Mouse (Mus musculus) heart, embryonic 12.5 days (tissue): ENCODE measurements around the gene Galnt16. TPM values are rescaled to one million over a fixed set of nuclear protein-coding genes. Genes with fewer than 3 reads are reported as not detected.

Experiments used
- ATAC-seq: fragments of 200-750 bp; cut with Nextera tagmentation; 2 replicates; pipeline ENCODE4 v1.8.0; 2017; ENCODE audit warnings: moderate TSS enrichment, moderate library complexity; ENCODE audit not compliant: insufficient number of reproducible peaks, low FRiP score
- H3K27ac ChIP-seq: fragments of 300-500 bp; sonication (generic); 2 replicates; pipeline ENCODE4 v1.5.1; 2016; ENCODE audit warnings: mild to moderate bottlenecking, moderate library complexity; ENCODE audit not compliant: poor library complexity, severe bottlenecking
- H3K27me3 ChIP-seq: fragments of 300-500 bp; sonication (generic); replicated peaks from 2 replicates; pipeline ENCODE4 v1.6.1; 2016; ENCODE audit warnings: mild to moderate bottlenecking, moderate library complexity
- H3K36me3 ChIP-seq: fragments of 300-500 bp; sonication (generic); 2 replicates; pipeline ENCODE4 v1.6.1; 2016; ENCODE audit warnings: mild to moderate bottlenecking, moderate library complexity
- H3K4me1 ChIP-seq: fragments of 300-500 bp; sonication (generic); replicated peaks from 2 replicates; pipeline ENCODE4 v1.6.1; 2016; ENCODE audit warnings: mild to moderate bottlenecking
- H3K4me2 ChIP-seq: fragments of 300-500 bp; sonication (generic); 2 replicates; pipeline ENCODE4 v1.6.1; 2016; ENCODE audit warnings: mild to moderate bottlenecking, moderate library complexity
- H3K4me3 ChIP-seq: fragments of 300-500 bp; sonication (generic); 2 replicates; pipeline ENCODE4 v1.5.1; 2016; ENCODE audit warnings: mild to moderate bottlenecking
- H3K9ac ChIP-seq: fragments of 300-500 bp; sonication (generic); 2 replicates; pipeline ENCODE4 v1.6.1; 2016; ENCODE audit warnings: mild to moderate bottlenecking, moderate library complexity
- H3K9me3 ChIP-seq: fragments of 300-500 bp; sonication (generic); replicated peaks from 2 replicates; pipeline ENCODE4 v1.6.1; 2016; ENCODE audit warnings: mild to moderate bottlenecking, moderate library complexity
- WGBS: fragments of 180-500 bp; shearing (Covaris S2); methylation state at CpG from one replicate; pipeline ENCODE4 v1.1.7; 2016; 5-methylcytosine and 5-hydroxymethylcytosine counted together
- polyA plus RNA-seq: library from polyadenylated mRNA; unstranded; fragments of >200 nt; fragmentation: Nextera tagmentation; extraction: Ambion mirVana; gene quantifications from 2 replicates; pipeline ENCODE4 v1.2.1, GENCODE M21; 2016

Gene Galnt16
- polyA plus RNA-seq, 1 experiment from 2014 or later, result 2.1 TPM

DNA sequence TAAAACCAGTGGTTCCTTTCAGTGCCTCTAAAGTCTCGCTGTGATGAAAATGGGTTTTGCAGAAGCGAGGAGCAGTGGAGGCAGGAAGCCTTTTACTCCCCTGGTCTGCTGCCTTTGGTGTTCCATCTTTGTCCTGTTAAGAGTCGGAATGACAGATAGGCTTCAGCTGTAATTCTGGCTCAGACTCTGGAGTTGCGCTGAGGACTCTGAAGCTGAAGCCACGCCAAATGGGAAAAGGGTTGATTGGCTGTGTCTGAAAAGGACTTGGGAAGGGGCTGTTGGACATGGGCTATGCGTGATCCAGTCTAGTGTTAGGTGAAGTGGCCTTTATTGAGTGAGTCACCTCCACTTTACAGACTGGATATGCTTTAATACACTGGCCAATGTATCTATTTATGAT, 12.6 kb downstream of the Galnt16 start:
- Histone ChIP-seq H3K4me3 (no peak overlapping the region), H3K9me3 (no peaks in the 10 kb centered on the region), H3K4me1 (peaks cover 11% of the 10 kb centered on the region), H3K9ac (no peak overlapping the region), H3K27ac (no peak overlapping the region), H3K36me3 (no peaks in the 10 kb centered on the region), H3K27me3 (peaks cover 14% of the 10 kb centered on the region), H3K4me2 (no peak overlapping the region)
- no peak for ATAC-seq
- WGBS, result 64% methylated on average over 6 of the region's 6 CpGs

GRCm38 (mm10) chr12:80531585-80531984, 13.5 kb downstream of the Galnt16 start:
- peaks cover 12% of the 10 kb centered on the region for H3K27me3 ChIP-seq
- 41% methylated on average over 10 of the region's 10 CpGs for WGBS
- no peak for ATAC-seq

GRCm38 (mm10) chr12:80533876-80534275, 15.8 kb downstream of the Galnt16 start:
- no peak overlapping the region for H3K27ac ChIP-seq
- H3K4me3 ChIP-seq, result no peak overlapping the region
- H3K9me3 ChIP-seq, result no peaks in the 10 kb centered on the region
- ATAC-seq, result no peak
- no peak overlapping the region for H3K9ac ChIP-seq
- H3K4me1 ChIP-seq, result peaks cover 10% of the 10 kb centered on the region
- H3K36me3 ChIP-seq, result no peaks in the 10 kb centered on the region
- 64% methylated on average over 2 of the region's 2 CpGs for WGBS
- peaks cover 9% of the 10 kb centered on the region for H3K27me3 ChIP-seq
- H3K4me2 ChIP-seq, result no peak overlapping the region

More at GRCm38 (mm10) chr12:80531585-80531984, 13.5 kb downstream of the Galnt16 start:
- H3K4me2 ChIP-seq, result no peak overlapping the region
- no peak overlapping the region for H3K4me3 ChIP-seq
- no peaks in the 10 kb centered on the region for H3K9me3 ChIP-seq
- H3K4me1 ChIP-seq, result peaks cover 11% of the 10 kb centered on the region
- no peak overlapping the region for H3K27ac ChIP-seq
- no peaks in the 10 kb centered on the region for H3K36me3 ChIP-seq
- H3K9ac ChIP-seq, result no peak overlapping the region

DNA sequence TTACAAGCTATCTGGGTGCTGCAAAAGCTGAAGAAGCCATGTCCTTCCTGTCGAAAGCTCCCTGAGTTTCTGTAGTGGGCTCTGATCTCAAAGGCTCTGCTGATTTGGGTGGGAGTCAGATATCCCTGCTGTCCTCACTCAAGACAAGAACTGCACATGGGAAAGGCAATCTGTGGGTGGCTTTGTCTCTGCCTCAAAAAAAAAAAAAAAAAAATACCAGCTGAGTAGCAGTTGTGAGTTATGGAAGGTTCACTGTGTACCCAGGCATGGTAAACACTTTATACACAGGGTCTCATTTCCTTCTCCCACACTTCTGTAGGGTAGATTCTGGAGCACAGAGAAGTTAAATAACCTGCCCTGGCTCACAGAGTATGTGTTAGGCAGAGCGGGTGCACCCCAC, 19.2 kb downstream of the Galnt16 start:
- no peak for ATAC-seq
- WGBS, result 65% methylated on average over 2 of the region's 2 CpGs
- Histone ChIP-seq H3K9me3 (no peaks in the 10 kb centered on the region), H3K36me3 (no peaks in the 10 kb centered on the region), H3K4me3 (no peak overlapping the region), H3K27me3 (peaks cover 5% of the 10 kb centered on the region; the same call in 1 of the 2 replicates), H3K4me1 (0 out of 2 replicates have a peak, but pooled peaks cover 5% of the 10 kb centered on the region), H3K4me2 (no peak overlapping the region), H3K9ac (no peak overlapping the region), H3K27ac (no peak overlapping the region)

DNA sequence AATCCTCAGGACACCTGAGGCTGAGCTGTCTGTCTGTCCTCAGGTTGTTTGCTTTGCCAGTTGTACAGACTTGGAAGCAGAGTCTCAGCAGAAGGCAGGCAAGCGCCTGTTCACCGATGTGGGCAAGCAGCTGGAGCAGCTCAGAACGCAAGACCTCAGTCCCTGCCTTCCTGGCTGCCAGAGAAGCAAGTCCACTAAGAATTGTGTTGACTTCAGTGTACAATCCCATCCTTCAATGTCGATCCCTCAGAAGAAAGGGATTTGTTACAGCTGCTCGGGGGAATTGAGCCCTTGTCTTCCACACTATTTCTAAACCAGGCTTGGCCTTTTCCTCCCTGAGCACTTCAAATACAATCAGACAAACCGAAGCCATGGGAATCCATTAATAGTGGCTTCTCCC, 20.2 kb downstream of the Galnt16 start:
- Histone ChIP-seq H3K4me3 (no peak overlapping the region), H3K27ac (no peak overlapping the region), H3K4me2 (no peak overlapping the region), H3K4me1 (0 out of 2 replicates have a peak, but pooled peaks cover 5% of the 10 kb centered on the region), H3K9ac (no peak overlapping the region), H3K27me3 (peaks cover 5% of the 10 kb centered on the region; the same call in 1 of the 2 replicates), H3K9me3 (no peaks in the 10 kb centered on the region), H3K36me3 (no peaks in the 10 kb centered on the region)
- 59% methylated on average over 6 of the region's 6 CpGs for WGBS
- no peak for ATAC-seq

- ATAC-seq, result no peak
- no peaks in the 10 kb centered on the region for H3K36me3 ChIP-seq
- 20% methylated on average over 4 of the region's 4 CpGs for WGBS
- H3K9me3 ChIP-seq, result no peaks in the 10 kb centered on the region
- H3K27ac ChIP-seq, result no peak overlapping the region
- H3K9ac ChIP-seq, result no peak overlapping the region
- no peak overlapping the region for H3K4me2 ChIP-seq
- no peak overlapping the region for H3K4me3 ChIP-seq
- peaks cover 11% of the 10 kb centered on the region; the same call in 1 of the 2 replicates for H3K27me3 ChIP-seq
- no peaks in the 10 kb centered on the region for H3K4me1 ChIP-seq
These were observed 27.2 kb downstream of the Galnt16 start for GRCm38 (mm10) chr12:80545310-80545709.

DNA sequence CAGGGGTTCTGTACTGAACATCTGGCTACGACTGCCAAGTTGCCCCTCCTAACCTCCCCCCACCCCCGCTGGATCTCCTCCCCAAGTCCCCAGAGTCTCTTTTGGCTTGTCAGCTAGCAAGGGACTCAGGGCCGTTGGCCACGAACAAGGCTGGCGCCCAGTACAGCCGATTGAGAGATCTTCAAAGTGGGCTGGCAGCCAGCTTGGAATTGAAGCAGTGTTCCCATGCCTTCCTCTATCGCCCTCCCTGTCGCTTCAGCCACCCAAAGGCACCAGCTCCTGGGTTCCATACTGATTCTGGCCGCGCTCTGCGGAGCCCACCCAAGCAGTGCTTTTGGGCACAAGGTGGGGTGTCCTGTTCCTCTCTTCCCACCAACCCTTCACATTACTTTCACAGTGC, 31.6 kb downstream of the Galnt16 start:
- Histone ChIP-seq H3K4me1 (no peaks in the 10 kb centered on the region), H3K27ac (no peak overlapping the region), H3K36me3 (no peaks in the 10 kb centered on the region), H3K27me3 (peaks cover 11% of the 10 kb centered on the region; the same call in 1 of the 2 replicates), H3K4me2 (no peak overlapping the region), H3K4me3 (no peak overlapping the region), H3K9ac (no peak overlapping the region), H3K9me3 (no peaks in the 10 kb centered on the region)
- no peak for ATAC-seq
- WGBS, result 73% methylated on average over 11 of the region's 11 CpGs

- Histone ChIP-seq H3K4me2 (no peak overlapping the region), H3K9me3 (no peaks in the 10 kb centered on the region), H3K36me3 (no peaks in the 10 kb centered on the region), H3K9ac (no peak overlapping the region), H3K27me3 (no peaks in the 10 kb centered on the region), H3K4me3 (no peak overlapping the region), H3K4me1 (no peaks in the 10 kb centered on the region), H3K27ac (no peak overlapping the region)
- WGBS, result 16% methylated on average over 3 of the region's 3 CpGs
- no peak for ATAC-seq
These were observed 35.1 kb downstream of the Galnt16 start for GRCm38 (mm10) chr12:80553157-80553556.

GRCm38 (mm10) chr12:80554312-80554711, 36.2 kb downstream of the Galnt16 start:
- Histone ChIP-seq H3K4me2 (no peak overlapping the region), H3K4me3 (no peak overlapping the region), H3K4me1 (no peaks in the 10 kb centered on the region), H3K27me3 (no peaks in the 10 kb centered on the region), H3K9ac (no peak overlapping the region), H3K27ac (no peak overlapping the region), H3K36me3 (no peaks in the 10 kb centered on the region), H3K9me3 (no peaks in the 10 kb centered on the region)
- 90% methylated on average over 6 of the region's 6 CpGs for WGBS
- no peak for ATAC-seq

- ATAC-seq, result no peak
- Histone ChIP-seq H3K9ac (no peak overlapping the region), H3K4me2 (no peak overlapping the region), H3K9me3 (no peaks in the 10 kb centered on the region), H3K4me3 (no peak overlapping the region), H3K27ac (no peak overlapping the region), H3K4me1 (peaks cover 19% of the 10 kb centered on the region), H3K27me3 (no peaks in the 10 kb centered on the region), H3K36me3 (no peaks in the 10 kb centered on the region)
- 36% methylated on average over 2 of the region's 2 CpGs for WGBS
These were observed 43.8 kb downstream of the Galnt16 start for GRCm38 (mm10) chr12:80561904-80562303.

GRCm38 (mm10) chr12:80562793-80563192, 44.7 kb downstream of the Galnt16 start:
- Histone ChIP-seq H3K4me3 (no peak overlapping the region), H3K9ac (no peak overlapping the region), H3K27me3 (no peaks in the 10 kb centered on the region), H3K27ac (no peak overlapping the region), H3K36me3 (no peaks in the 10 kb centered on the region), H3K9me3 (no peaks in the 10 kb centered on the region), H3K4me1 (peaks cover 23% of the 10 kb centered on the region), H3K4me2 (no peak overlapping the region)
- WGBS, result 31% methylated on average over 5 of the region's 5 CpGs
- no peak for ATAC-seq

GRCm38 (mm10) chr12:80564990-80565389, 46.9 kb downstream of the Galnt16 start:
- no peak overlapping the region for H3K4me3 ChIP-seq
- no peaks in the 10 kb centered on the region for H3K27me3 ChIP-seq
- H3K9me3 ChIP-seq, result no peaks in the 10 kb centered on the region
- peaks cover 23% of the 10 kb centered on the region for H3K4me1 ChIP-seq
- no peaks in the 10 kb centered on the region for H3K36me3 ChIP-seq
- H3K9ac ChIP-seq, result no peak overlapping the region
- 62% methylated on average over 6 of the region's 6 CpGs for WGBS
- H3K27ac ChIP-seq, result no peak overlapping the region
- H3K4me2 ChIP-seq, result no peak overlapping the region
- ATAC-seq, result no peak
